Mouse (Mus musculus): ENCODE measurements around the gene Faap24. TPM values are rescaled to one million over a fixed set of nuclear protein-coding genes. Genes with fewer than 3 reads are reported as not detected.

Gene Faap24
- total RNA-seq, 1 experiment = 7.0 TPM

DNA sequence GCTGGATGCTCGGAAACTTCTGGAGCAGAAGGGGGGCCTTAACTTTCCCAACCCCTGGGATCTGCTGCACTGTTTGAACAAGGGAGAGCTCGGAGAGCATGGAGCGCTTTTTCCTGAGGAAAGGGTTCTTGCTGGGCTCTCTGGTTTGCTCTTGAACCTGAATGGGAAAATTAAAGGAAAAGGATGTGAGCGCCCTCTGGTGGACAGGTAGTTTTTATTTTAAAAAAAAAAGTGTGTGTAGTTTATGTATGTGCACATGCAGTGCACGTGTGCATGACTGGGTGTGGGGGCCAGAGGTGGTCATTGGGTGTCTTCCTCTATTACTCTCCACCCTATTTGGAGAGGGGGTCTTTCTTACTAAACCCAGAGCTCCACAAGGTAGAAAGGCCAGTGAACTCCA, 3.7 kb downstream of the Faap24 start:
- H3K9ac ChIP-seq (ENCODE audit: insufficient read depth, low read depth, low read length, poor library complexity, severe bottlenecking) = no peak overlapping the region
- no peak overlapping the region for H3K27ac ChIP-seq (ENCODE audit: insufficient read depth, low read depth, low read length, poor library complexity, severe bottlenecking)
- no peak overlapping the region for H3K4me3 ChIP-seq (ENCODE audit: insufficient read depth in 1 of 2, low read depth in 1 of 2, low read length in 2 of 2, poor library complexity in 1 of 2, severe bottlenecking in 1 of 2)
- in situ Hi-C loops (cut with MboI; ENCODE audit: low sequenced_read_pairs in 2 of 2, unreplicated experiment in 2 of 2) = no loop called here
- TF ChIP-seq ZNF384 (IDR thresholded peaks at IDR 0.05; ENCODE audit: low read depth, low read length) (peak; percentile 92), HCFC1 (IDR thresholded peaks at IDR 0.05; ENCODE audit: borderline replicate concordance, insufficient read depth, low read length) (no peak), ZC3H11A (IDR thresholded peaks at IDR 0.05; ENCODE audit: borderline replicate concordance, low read depth, low read length) (peak; percentile 3; the same call in 1 of the 2 replicates), MAFK (IDR thresholded peaks at IDR 0.05; ENCODE audit: insufficient read depth, low read depth, low read length) (no peak), CHD2 (IDR thresholded peaks at IDR 0.05; ENCODE audit: low read depth, low read length) (no peak)
- H3K9me3 ChIP-seq (ENCODE audit: control insufficient read depth, insufficient read depth, low read depth, low read length) = no peaks in the 10 kb centered on the region
- H3K4me1 ChIP-seq (ENCODE audit: control insufficient read depth in 2 of 2, insufficient read depth in 2 of 2, low read length in 2 of 2, poor library complexity in 1 of 2) = peaks cover 1 to 13% of the 10 kb centered on the region in 2 experiments; a peak in 3 of 4 replicates
- peak; percentile 60 for DNase-seq (ENCODE audit: low read depth, low spot score)
- peaks cover 20% of the 10 kb centered on the region for H3K36me3 ChIP-seq (ENCODE audit: control insufficient read depth, insufficient read depth, low read length, poor library complexity, severe bottlenecking)

DNA sequence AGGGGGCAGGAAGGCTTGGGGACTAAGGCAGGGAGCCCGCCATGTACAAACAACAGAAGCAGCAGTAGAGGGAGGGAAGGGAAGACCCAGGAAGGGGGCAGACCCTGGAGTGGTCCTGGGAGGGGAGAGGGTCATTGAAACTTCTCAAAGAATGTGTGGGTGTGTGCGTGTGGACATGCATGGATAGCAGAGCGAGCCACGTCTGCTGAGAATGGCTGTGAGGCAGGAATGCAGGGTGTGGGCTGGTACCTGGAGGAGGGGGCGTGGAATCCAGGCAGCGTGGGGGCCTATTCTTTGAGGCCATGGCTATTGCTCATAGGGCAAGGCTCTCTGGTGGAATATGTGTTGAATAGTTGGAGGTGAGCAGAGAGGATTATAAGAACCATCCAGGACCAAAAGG, 7.9 kb downstream of the Faap24 start:
- in situ Hi-C loops (cut with MboI; ENCODE audit: low sequenced_read_pairs in 2 of 2, unreplicated experiment in 2 of 2) = no loop called here
- TF ChIP-seq ZC3H11A (IDR thresholded peaks at IDR 0.05; ENCODE audit: borderline replicate concordance, low read depth, low read length) (no peak), CHD2 (IDR thresholded peaks at IDR 0.05; ENCODE audit: low read depth, low read length) (no peak), ZNF384 (IDR thresholded peaks at IDR 0.05; ENCODE audit: low read depth, low read length) (no peak), HCFC1 (IDR thresholded peaks at IDR 0.05; ENCODE audit: borderline replicate concordance, insufficient read depth, low read length) (no peak), MAFK (IDR thresholded peaks at IDR 0.05; ENCODE audit: insufficient read depth, low read depth, low read length) (no peak)
- peak overlapping the region in 1 of 2 experiments; percentile 26; a peak in 1 of 4 replicates for H3K4me3 ChIP-seq (ENCODE audit: insufficient read depth in 1 of 2, low read depth in 1 of 2, low read length in 2 of 2, poor library complexity in 1 of 2, severe bottlenecking in 1 of 2)
- DNase-seq (ENCODE audit: low read depth, low spot score) = no peak
- peaks cover 21% of the 10 kb centered on the region for H3K36me3 ChIP-seq (ENCODE audit: control insufficient read depth, insufficient read depth, low read length, poor library complexity, severe bottlenecking)
- H3K27ac ChIP-seq (ENCODE audit: insufficient read depth, low read depth, low read length, poor library complexity, severe bottlenecking) = no peak overlapping the region
- H3K4me1 ChIP-seq (ENCODE audit: control insufficient read depth in 2 of 2, insufficient read depth in 2 of 2, low read length in 2 of 2, poor library complexity in 1 of 2) = peaks cover 1 to 13% of the 10 kb centered on the region in 2 experiments
- no peaks in the 10 kb centered on the region for H3K9me3 ChIP-seq (ENCODE audit: control insufficient read depth, insufficient read depth, low read depth, low read length)
- H3K9ac ChIP-seq (ENCODE audit: insufficient read depth, low read depth, low read length, poor library complexity, severe bottlenecking) = peak overlapping the region; percentile 17; the same call in 1 of the 2 replicates

GRCm38 (mm10) chr7:35386525-35386952, 10.1 kb downstream of the Faap24 start:
- TF ChIP-seq MAFK (IDR thresholded peaks at IDR 0.05; ENCODE audit: insufficient read depth, low read depth, low read length) (no peak), ZNF384 (IDR thresholded peaks at IDR 0.05; ENCODE audit: low read depth, low read length) (no peak), HCFC1 (IDR thresholded peaks at IDR 0.05; ENCODE audit: borderline replicate concordance, insufficient read depth, low read length) (no peak), ZC3H11A (IDR thresholded peaks at IDR 0.05; ENCODE audit: borderline replicate concordance, low read depth, low read length) (no peak), CHD2 (IDR thresholded peaks at IDR 0.05; ENCODE audit: low read depth, low read length) (no peak)
- no peak overlapping the region for H3K9ac ChIP-seq (ENCODE audit: insufficient read depth, low read depth, low read length, poor library complexity, severe bottlenecking)
- in situ Hi-C loops (cut with MboI; ENCODE audit: low sequenced_read_pairs in 2 of 2, unreplicated experiment in 2 of 2) = no loop called here
- H3K4me1 ChIP-seq (ENCODE audit: control insufficient read depth in 2 of 2, insufficient read depth in 2 of 2, low read length in 2 of 2, poor library complexity in 1 of 2) = peaks cover 1 to 11% of the 10 kb centered on the region in 2 experiments
- peaks cover 15% of the 10 kb centered on the region; the same call in 1 of the 2 replicates for H3K36me3 ChIP-seq (ENCODE audit: control insufficient read depth, insufficient read depth, low read length, poor library complexity, severe bottlenecking)
- no peak overlapping the region for H3K27ac ChIP-seq (ENCODE audit: insufficient read depth, low read depth, low read length, poor library complexity, severe bottlenecking)
- H3K4me3 ChIP-seq (ENCODE audit: insufficient read depth in 1 of 2, low read depth in 1 of 2, low read length in 2 of 2, poor library complexity in 1 of 2, severe bottlenecking in 1 of 2) = no peak overlapping the region
- H3K9me3 ChIP-seq (ENCODE audit: control insufficient read depth, insufficient read depth, low read depth, low read length) = no peaks in the 10 kb centered on the region
- DNase-seq (ENCODE audit: low read depth, low spot score) = no peak

DNA sequence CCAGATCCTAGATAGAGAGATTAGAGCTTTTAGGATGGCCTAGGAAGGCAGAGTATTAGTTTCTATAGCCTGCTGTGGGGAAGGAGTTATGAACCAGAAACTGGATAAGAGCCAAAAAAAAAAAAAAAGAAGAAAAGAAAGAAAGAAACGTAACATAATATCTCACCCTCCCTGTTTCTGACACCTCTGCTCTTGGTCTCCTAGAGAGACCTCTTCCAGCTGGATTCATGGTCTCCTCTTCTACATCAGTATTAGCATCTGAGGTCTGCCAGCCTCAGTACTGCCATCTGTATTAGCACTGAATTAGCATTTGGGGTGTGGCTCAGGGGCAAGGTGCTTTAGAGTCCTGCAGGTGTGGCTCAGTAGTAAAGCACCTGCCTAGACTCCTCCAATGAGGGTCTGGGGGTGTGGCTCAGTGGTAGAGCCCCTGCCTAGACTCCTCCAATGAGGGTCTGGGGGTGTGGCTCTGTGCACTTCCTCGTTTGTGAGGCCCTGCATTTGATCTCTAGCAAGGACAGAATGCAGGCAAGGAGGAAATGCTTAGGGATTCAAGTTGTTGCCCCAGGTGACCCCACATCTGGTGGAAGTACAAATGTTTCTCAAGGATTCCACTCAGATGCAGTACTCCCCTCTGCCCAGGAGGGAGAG, 13.8 kb downstream of the Faap24 start:
- Histone ChIP-seq H3K9me3 (ENCODE audit: control insufficient read depth, insufficient read depth, low read depth, low read length) (no peaks in the 10 kb centered on the region), H3K27ac (ENCODE audit: insufficient read depth, low read depth, low read length, poor library complexity, severe bottlenecking) (no peak overlapping the region), H3K4me1 (ENCODE audit: control insufficient read depth in 2 of 2, insufficient read depth in 2 of 2, low read length in 2 of 2, poor library complexity in 1 of 2) (peaks cover 2 to 11% of the 10 kb centered on the region in 2 experiments; a peak in 3 of 4 replicates), H3K4me3 (ENCODE audit: insufficient read depth in 1 of 2, low read depth in 1 of 2, low read length in 2 of 2, poor library complexity in 1 of 2, severe bottlenecking in 1 of 2) (peak overlapping the region; percentile 39 to 74; a peak in 3 of 4 replicates), H3K9ac (ENCODE audit: insufficient read depth, low read depth, low read length, poor library complexity, severe bottlenecking) (peak overlapping the region; percentile 43; the same call in 1 of the 2 replicates), H3K36me3 (ENCODE audit: control insufficient read depth, insufficient read depth, low read length, poor library complexity, severe bottlenecking) (peaks cover 17% of the 10 kb centered on the region; the same call in 1 of the 2 replicates)
- TF ChIP-seq HCFC1 (IDR thresholded peaks at IDR 0.05; ENCODE audit: borderline replicate concordance, insufficient read depth, low read length) (no peak), CHD2 (IDR thresholded peaks at IDR 0.05; ENCODE audit: low read depth, low read length) (no peak), ZNF384 (IDR thresholded peaks at IDR 0.05; ENCODE audit: low read depth, low read length) (peak; percentile 86)
- peak; percentile 60 for DNase-seq (ENCODE audit: low read depth, low spot score)
- in situ Hi-C loops (cut with MboI; ENCODE audit: low sequenced_read_pairs in 2 of 2, unreplicated experiment in 2 of 2) = no loop called here

All from ES-E14 (cell line).